Mouse (Mus musculus) midbrain, embryonic 10.5 days (tissue): Measurements from ENCODE around the gene Asphd2. TPM values are rescaled to one million over a fixed set of nuclear protein-coding genes. Genes with fewer than 3 reads are reported as not detected.
A peak's percentile ranks its signal among the peaks of the same experiment; 100 is the strongest.

ENCODE experiments used
- DNase-seq: peaks from one replicate; pipeline ENCODE4 v3.0.0-alpha.2; 2017; ENCODE audit warnings: low spot score
- H3K27ac ChIP-seq: fragments of 300-500 bp; sonication (generic); replicated peaks from 2 replicates; pipeline ENCODE4 v1.5.1; 2016; ENCODE audit warnings: mild to moderate bottlenecking
- H3K27me3 ChIP-seq: fragments of 300-500 bp; sonication (generic); 2 replicates; pipeline ENCODE4 v1.6.1; 2016; ENCODE audit warnings: low read depth, mild to moderate bottlenecking; ENCODE audit not compliant: poor library complexity, severe bottlenecking
- H3K36me3 ChIP-seq: fragments of 300-500 bp; sonication (generic); 2 replicates; pipeline ENCODE4 v1.6.1; 2016; ENCODE audit warnings: mild to moderate bottlenecking, moderate library complexity
- H3K4me1 ChIP-seq: fragments of 300-500 bp; sonication (generic); 2 replicates; pipeline ENCODE4 v1.6.1; 2016
- H3K4me3 ChIP-seq: fragments of 300-500 bp; sonication (generic); 2 replicates; pipeline ENCODE4 v1.5.1; 2016; ENCODE audit warnings: mild to moderate bottlenecking, moderate library complexity
- H3K9me3 ChIP-seq: fragments of 300-500 bp; sonication (generic); replicated peaks from 2 replicates; pipeline ENCODE4 v1.6.1; 2016; ENCODE audit warnings: mild to moderate bottlenecking
- WGBS: fragments of 180-500 bp; shearing (Covaris S2); methylation state at CpG from one replicate; pipeline ENCODE4 v1.1.7; 2016; 5-methylcytosine and 5-hydroxymethylcytosine counted together
- polyA plus RNA-seq: library from polyadenylated mRNA; unstranded; fragments of >200 nt; fragmentation: Nextera tagmentation; extraction: Ambion mirVana; gene quantifications from 2 replicates; pipeline ENCODE4 v1.2.1, GENCODE M21; 2016

Gene Asphd2
- polyA plus RNA-seq, 1 experiment from 2014 or later: 17.7 TPM

- no peak for DNase-seq
- H3K4me3 ChIP-seq: no peak overlapping the region
- H3K36me3 ChIP-seq: peaks cover 63% of the 10 kb centered on the region
- H3K27ac ChIP-seq: no peak overlapping the region
- H3K4me1 ChIP-seq: peaks cover 31% of the 10 kb centered on the region
- H3K9me3 ChIP-seq: no peaks in the 10 kb centered on the region
- WGBS: 82% methylated on average over 2 of the region's 2 CpGs
- H3K27me3 ChIP-seq: peaks cover 2% of the 10 kb centered on the region
Observed at GRCm38 (mm10) chr5:112385973-112386372, 8.7 kb downstream of the Asphd2 start.

- H3K4me1 ChIP-seq: peaks cover 27% of the 10 kb centered on the region
- H3K36me3 ChIP-seq: peaks cover 58% of the 10 kb centered on the region
- no peaks in the 10 kb centered on the region for H3K9me3 ChIP-seq
- H3K27ac ChIP-seq: no peak overlapping the region
- DNase-seq: no peak
- 94% methylated on average over 13 of the region's 13 CpGs for WGBS
- no peaks in the 10 kb centered on the region for H3K27me3 ChIP-seq
- H3K4me3 ChIP-seq: no peak overlapping the region
Observed at GRCm38 (mm10) chr5:112384805-112385472, 9.7 kb downstream of the Asphd2 start.

- Histone ChIP-seq H3K4me1 (peaks cover 14% of the 10 kb centered on the region), H3K9me3 (no peaks in the 10 kb centered on the region), H3K27ac (0 out of 2 replicates have a peak overlapping the region, but pooled peaks have one; percentile 46), H3K27me3 (no peaks in the 10 kb centered on the region), H3K36me3 (peaks cover 61% of the 10 kb centered on the region), H3K4me3 (no peak overlapping the region)
- no peak for DNase-seq
- 80% methylated on average over 17 of the region's 17 CpGs for WGBS
Observed at GRCm38 (mm10) chr5:112382641-112383330, 11.9 kb downstream of the Asphd2 start.

- H3K27me3 ChIP-seq: no peaks in the 10 kb centered on the region
- WGBS: 70% methylated on average over 9 of the region's 9 CpGs
Observed at GRCm38 (mm10) chr5:112382042-112382441, 12.6 kb downstream of the Asphd2 start.

GRCm38 (mm10) chr5:112381154-112381553 is 13.5 kb downstream of the Asphd2 start:
- no peak for DNase-seq
- H3K9me3 ChIP-seq: no peaks in the 10 kb centered on the region
- peak overlapping the region; percentile 46; the same call in 1 of the 2 replicates for H3K27ac ChIP-seq
- peaks cover 56% of the 10 kb centered on the region for H3K36me3 ChIP-seq
- 89% methylated on average over 11 of the region's 11 CpGs for WGBS
- peaks cover 17% of the 10 kb centered on the region for H3K4me1 ChIP-seq
- H3K4me3 ChIP-seq: no peak overlapping the region
- H3K27me3 ChIP-seq: no peaks in the 10 kb centered on the region

More at GRCm38 (mm10) chr5:112382042-112382441, 12.6 kb downstream of the Asphd2 start:
- no peak for DNase-seq
- Histone ChIP-seq H3K9me3 (no peaks in the 10 kb centered on the region), H3K4me1 (peaks cover 14% of the 10 kb centered on the region), H3K4me3 (no peak overlapping the region), H3K36me3 (peaks cover 60% of the 10 kb centered on the region), H3K27ac (peak overlapping the region; percentile 46; the same call in 1 of the 2 replicates)

- Histone ChIP-seq H3K4me1 (peaks cover 24% of the 10 kb centered on the region), H3K4me3 (no peak overlapping the region), H3K9me3 (no peaks in the 10 kb centered on the region), H3K27me3 (no peaks in the 10 kb centered on the region), H3K27ac (no peak overlapping the region), H3K36me3 (peaks cover 61% of the 10 kb centered on the region)
- no peak for DNase-seq
- WGBS: 80% methylated on average over 6 of the region's 6 CpGs
Observed at GRCm38 (mm10) chr5:112378716-112379115, 15.9 kb downstream of the Asphd2 start.

- H3K36me3 ChIP-seq: peaks cover 73% of the 10 kb centered on the region
- peak overlapping the region; percentile 46; the same call in 1 of the 2 replicates for H3K27ac ChIP-seq
- no peaks in the 10 kb centered on the region for H3K27me3 ChIP-seq
- H3K4me3 ChIP-seq: no peak overlapping the region
- DNase-seq: no peak
- peaks cover 33% of the 10 kb centered on the region for H3K4me1 ChIP-seq
- 91% methylated on average over 1 of the region's 1 CpGs for WGBS
- H3K9me3 ChIP-seq: no peaks in the 10 kb centered on the region
Observed at GRCm38 (mm10) chr5:112377380-112377779, 17.3 kb downstream of the Asphd2 start.

GRCm38 (mm10) chr5:112376111-112376510 is 18.6 kb downstream of the Asphd2 start:
- Histone ChIP-seq H3K4me1 (peaks cover 36% of the 10 kb centered on the region), H3K27ac (no peak overlapping the region), H3K27me3 (no peaks in the 10 kb centered on the region), H3K4me3 (no peak overlapping the region), H3K36me3 (peaks cover 76% of the 10 kb centered on the region), H3K9me3 (no peaks in the 10 kb centered on the region)
- WGBS: 85% methylated on average over 4 of the region's 4 CpGs
- DNase-seq: no peak

- peak overlapping the region; percentile 33; the same call in 1 of the 2 replicates for H3K4me3 ChIP-seq
- WGBS: 34% methylated on average over 7 of the region's 7 CpGs
- peaks cover 82% of the 10 kb centered on the region for H3K36me3 ChIP-seq
- no peaks in the 10 kb centered on the region for H3K9me3 ChIP-seq
- H3K27ac ChIP-seq: peak overlapping the region; percentile 86
- peaks cover 18% of the 10 kb centered on the region for H3K27me3 ChIP-seq
- H3K4me1 ChIP-seq: peaks cover 63% of the 10 kb centered on the region
- DNase-seq: peak; percentile 78
Observed at GRCm38 (mm10) chr5:112371933-112372332, 22.7 kb downstream of the Asphd2 start.

GRCm38 (mm10) chr5:112370236-112370813 is 24.3 kb downstream of the Asphd2 start:
- Histone ChIP-seq H3K4me3 (no peak overlapping the region), H3K36me3 (peaks cover 85% of the 10 kb centered on the region), H3K4me1 (peaks cover 56% of the 10 kb centered on the region), H3K27me3 (peaks cover 18% of the 10 kb centered on the region), H3K27ac (peak overlapping the region; percentile 86; the same call in 1 of the 2 replicates), H3K9me3 (no peaks in the 10 kb centered on the region)
- DNase-seq: no peak
- 93% methylated on average over 12 of the region's 12 CpGs for WGBS

GRCm38 (mm10) chr5:112369326-112369725 is 25.3 kb downstream of the Asphd2 start:
- H3K27me3 ChIP-seq: peaks cover 18% of the 10 kb centered on the region
- peaks cover 85% of the 10 kb centered on the region for H3K36me3 ChIP-seq
- H3K4me3 ChIP-seq: no peak overlapping the region
- H3K4me1 ChIP-seq: peaks cover 56% of the 10 kb centered on the region
- 92% methylated on average over 13 of the region's 13 CpGs for WGBS
- peak overlapping the region; percentile 86 for H3K27ac ChIP-seq
- DNase-seq: no peak
- no peaks in the 10 kb centered on the region for H3K9me3 ChIP-seq

- Histone ChIP-seq H3K27me3 (peaks cover 18% of the 10 kb centered on the region), H3K4me3 (no peak overlapping the region), H3K27ac (0 out of 2 replicates have a peak overlapping the region, but pooled peaks have one; percentile 86), H3K36me3 (peaks cover 85% of the 10 kb centered on the region), H3K9me3 (no peaks in the 10 kb centered on the region), H3K4me1 (peaks cover 52% of the 10 kb centered on the region)
- WGBS: 93% methylated on average over 10 of the region's 10 CpGs
- no peak for DNase-seq
Observed at GRCm38 (mm10) chr5:112368666-112369065, 26.0 kb downstream of the Asphd2 start.
